Mouse (Mus musculus) layer of hippocampus, adult 2 months (tissue): ENCODE data around the gene Wapl. TPM values are rescaled to one million over a fixed set of nuclear protein-coding genes. Genes with fewer than 3 reads are reported as not detected.

Experiments
- DNase-seq, 2 experiments: peaks; one replicate each; pipeline ENCODE4 v3.0.0; 2022; ENCODE audit warnings: low spot score in 2 of 2
- H3K27ac ChIP-seq: fragments of 200-600 bp; 2 replicates; pipeline ENCODE4 v1.8.1; 2022
- H3K4me3 ChIP-seq: fragments of 200-600 bp; 2 replicates; pipeline ENCODE4 v1.8.1; 2022; ENCODE audit warnings: mild to moderate bottlenecking
- CTCF ChIP-seq: fragments of 200-600 bp; conservative IDR thresholded peaks from 2 replicates; pipeline ENCODE4 v1.8.1; 2022; ENCODE audit warnings: antibody characterized with exemption, mild to moderate bottlenecking, moderate library complexity
- total RNA-seq, 2 experiments: library from RNA; stranded (reverse); gene quantifications; 2 replicates each; pipeline ENCODE4 v1.2.3; 2021

Gene Wapl
- total RNA-seq, 2 experiments from 2014 or later = 56.3 to 58.7 TPM

DNA sequence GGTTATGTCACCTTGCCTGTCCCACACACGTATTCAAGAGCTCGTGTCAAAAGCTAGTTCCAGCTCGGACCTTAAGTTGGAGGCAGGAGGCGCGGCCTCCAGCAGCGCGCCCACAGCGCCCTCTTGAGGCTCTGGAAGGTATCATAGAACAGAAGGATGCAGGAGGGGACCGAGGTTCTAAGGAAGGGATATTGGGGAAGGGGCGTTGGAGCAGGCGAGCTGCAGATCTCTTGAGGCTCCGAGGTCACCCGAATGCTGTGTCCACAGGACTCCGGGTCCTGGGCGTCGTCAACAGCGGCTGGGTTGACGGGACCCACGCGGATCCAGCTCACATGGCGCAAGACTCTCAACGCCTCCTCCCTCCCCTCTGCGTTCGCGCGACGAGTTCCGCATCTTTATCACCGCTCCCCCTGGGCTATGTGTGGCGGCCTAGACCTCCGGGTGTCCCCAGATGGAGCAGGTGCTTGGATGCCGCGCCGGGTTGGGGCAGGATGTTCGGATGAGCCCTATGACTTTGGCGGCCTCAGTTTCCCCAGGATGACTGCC lies 95.4 kb downstream of the Wapl start:
- H3K27ac ChIP-seq = peak overlapping the region; percentile 52
- peak overlapping the region; percentile 66 for H3K4me3 ChIP-seq
- peak; percentile 58 to 78 for DNase-seq
- peak; percentile 92 for TF ChIP-seq CTCF

DNA sequence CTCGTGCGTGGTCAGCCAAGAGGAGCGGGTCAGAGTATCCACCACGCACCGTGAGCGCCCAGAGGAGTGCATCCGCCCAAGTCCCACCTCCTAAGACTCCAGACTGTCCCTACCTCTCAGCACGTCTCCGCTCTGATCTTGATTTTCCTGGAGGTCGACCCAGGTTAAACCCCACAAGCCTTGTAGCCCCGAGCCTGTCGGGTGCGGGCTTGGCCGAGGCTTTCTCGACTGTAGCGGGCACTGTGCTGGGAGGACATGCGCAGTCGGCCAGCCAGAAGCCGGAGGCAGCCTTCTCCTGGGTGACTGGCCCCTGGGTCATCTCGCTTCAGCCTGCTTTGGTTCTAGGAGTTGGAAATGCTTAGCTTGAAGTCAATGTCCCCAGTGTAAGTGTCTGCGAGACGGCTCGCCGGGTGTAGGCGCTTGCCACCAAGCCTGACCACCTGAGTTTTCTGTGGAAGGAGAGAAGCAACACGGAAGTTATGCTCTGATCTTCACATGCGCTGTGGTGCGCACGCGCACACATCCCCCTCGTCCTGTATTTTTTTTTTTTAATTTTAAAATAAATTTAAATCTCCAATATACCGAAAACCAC lies 95.9 kb downstream of the Wapl start:
- peak overlapping the region; percentile 52; the same call in 1 of the 2 replicates for H3K27ac ChIP-seq
- H3K4me3 ChIP-seq = peak overlapping the region; percentile 66
- peak in 1 of 2 experiments; percentile 50 for DNase-seq
- TF ChIP-seq CTCF = no peak

DNA sequence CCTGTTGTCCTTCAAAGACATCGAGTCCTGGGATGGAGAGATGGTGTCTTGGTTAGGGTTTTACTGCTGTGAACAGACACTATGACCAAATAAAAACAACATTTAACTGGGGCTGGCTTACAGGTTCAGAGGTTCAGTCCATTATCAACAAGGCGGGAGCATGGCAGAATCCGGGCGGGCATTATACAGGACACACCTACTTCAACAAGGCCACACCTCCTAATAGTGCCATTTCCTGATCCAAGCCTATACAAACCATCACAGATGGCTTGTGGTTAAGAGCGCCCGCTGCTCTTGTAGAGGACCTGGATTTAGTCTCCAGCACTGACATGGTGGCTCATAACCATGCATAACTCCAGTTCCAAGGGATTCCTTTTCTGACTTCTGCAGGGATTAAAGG lies 96.7 kb downstream of the Wapl start:
- no peak for DNase-seq
- Histone ChIP-seq H3K4me3 (no peak overlapping the region), H3K27ac (no peak overlapping the region)
- TF ChIP-seq CTCF = no peak

DNA sequence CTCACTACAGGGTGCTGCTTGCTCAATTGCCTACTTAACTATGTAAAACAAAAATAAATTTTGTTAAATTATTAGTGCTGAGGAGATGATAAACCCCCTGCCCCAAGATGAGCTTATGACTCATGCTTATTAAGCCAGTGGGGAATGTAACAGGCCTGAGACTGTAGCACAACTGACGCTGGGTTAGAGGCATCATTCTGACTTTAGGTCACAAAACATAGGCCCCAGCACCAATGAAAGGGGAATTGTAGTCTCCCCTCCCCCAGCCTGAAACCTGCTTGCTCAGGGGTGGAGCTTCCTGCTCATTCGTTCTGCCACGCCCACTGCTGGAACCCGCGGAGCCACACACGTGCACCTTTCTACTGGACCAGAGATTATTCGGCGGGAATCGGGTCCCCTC lies 97.9 kb downstream of the Wapl start:
- Histone ChIP-seq H3K27ac (no peak overlapping the region), H3K4me3 (no peak overlapping the region)
- no peak for DNase-seq
- TF ChIP-seq CTCF = no peak

DNA sequence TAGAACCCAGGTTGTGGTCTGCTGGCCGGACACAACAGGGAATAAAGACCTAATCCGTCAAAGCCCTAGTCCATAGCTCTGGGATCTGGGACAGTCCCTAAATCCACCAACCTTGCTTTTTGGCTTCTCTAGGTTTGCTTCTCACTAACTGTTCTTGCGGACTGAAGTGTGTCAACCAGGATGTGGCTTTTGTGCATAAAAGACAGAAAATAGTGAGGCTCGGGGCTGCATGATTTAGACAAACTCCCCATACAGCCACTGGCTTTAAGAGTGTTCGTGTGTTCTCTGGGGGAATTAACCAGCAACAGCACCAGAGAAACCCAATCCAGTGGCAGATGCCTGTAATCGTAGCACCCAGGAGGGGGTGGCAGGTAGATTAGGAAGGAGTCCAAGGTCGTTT lies 98.4 kb downstream of the Wapl start:
- DNase-seq = no peak
- Histone ChIP-seq H3K4me3 (no peak overlapping the region), H3K27ac (no peak overlapping the region)
- no peak for TF ChIP-seq CTCF

DNA sequence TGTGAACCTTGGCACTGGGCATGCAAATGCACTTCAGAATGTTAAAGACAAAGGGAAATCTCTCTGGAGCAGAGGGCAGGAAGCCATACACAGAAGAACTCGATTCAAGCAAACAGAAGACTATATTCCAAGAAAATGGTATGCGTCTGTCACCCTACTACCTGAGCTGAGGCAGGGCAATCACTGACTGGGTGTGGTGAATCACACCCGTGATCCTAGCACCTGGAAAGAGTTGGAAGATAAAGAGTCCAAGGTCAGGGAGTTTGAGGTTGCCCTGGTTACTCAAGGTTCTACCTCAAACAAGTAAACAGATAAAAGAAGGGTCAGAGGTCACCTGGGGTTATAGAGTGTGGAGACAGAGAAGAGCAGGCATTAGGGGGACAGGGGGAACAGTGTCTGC lies 100.0 kb downstream of the Wapl start:
- Histone ChIP-seq H3K4me3 (no peak overlapping the region), H3K27ac (no peak overlapping the region)
- no peak for TF ChIP-seq CTCF
- no peak for DNase-seq

DNA sequence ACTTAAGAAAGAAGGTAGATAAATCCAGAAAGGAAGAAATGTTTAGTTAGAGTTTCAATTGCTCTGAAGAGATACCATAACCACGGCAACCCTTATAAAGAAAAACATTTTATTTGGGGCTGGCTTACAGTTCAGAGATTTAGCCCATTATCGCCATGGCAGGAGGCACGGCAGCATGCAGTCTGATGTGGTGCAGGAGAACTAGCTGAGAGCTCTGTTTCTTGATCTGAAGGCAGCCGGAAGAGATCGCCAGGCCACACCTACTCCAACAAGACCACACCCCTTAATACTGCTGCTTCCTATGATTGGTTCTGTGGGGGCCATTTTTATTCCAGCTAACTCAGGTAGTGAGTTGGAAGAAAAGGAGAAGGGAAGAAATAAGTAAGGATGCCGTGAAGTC lies 100.5 kb downstream of the Wapl start:
- Histone ChIP-seq H3K4me3 (no peak overlapping the region), H3K27ac (no peak overlapping the region)
- TF ChIP-seq CTCF = no peak
- no peak for DNase-seq

DNA sequence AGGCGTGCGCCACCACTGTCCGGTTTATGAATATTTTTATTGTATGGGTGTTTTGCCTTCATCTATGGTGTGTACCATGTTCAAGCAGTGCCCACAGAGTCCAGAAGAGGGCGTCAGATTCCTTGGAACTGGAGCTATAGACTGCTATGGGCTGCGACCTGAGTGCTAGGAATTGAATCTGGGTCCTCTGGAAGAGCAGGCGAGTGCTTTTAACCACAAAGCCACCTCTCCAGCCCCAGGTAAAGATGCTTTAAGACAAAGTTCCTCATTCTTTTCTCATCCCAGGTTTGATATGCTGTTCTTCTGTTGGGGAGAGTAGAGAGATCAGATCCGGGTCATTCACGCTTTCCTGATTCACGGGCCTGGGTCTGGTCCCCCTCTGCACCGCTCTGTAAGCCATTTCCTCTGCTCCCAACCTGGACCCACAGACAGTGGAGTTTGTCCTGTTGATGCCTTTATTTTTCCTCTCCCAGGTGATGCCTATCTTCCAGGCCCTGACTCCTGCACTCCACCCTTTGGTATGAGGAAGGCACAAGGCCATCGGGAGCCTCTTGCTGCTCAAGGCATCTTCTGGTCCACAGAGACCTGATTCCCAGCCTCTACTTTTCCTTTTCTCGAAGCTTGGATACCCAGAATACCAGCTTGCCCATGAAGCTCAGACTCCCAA lies 103.1 kb downstream of the Wapl start:
- no peak overlapping the region for H3K4me3 ChIP-seq
- no peak for DNase-seq
- peak; percentile 12; the same call in 1 of the 2 replicates for TF ChIP-seq CTCF
- H3K27ac ChIP-seq = no peak overlapping the region

DNA sequence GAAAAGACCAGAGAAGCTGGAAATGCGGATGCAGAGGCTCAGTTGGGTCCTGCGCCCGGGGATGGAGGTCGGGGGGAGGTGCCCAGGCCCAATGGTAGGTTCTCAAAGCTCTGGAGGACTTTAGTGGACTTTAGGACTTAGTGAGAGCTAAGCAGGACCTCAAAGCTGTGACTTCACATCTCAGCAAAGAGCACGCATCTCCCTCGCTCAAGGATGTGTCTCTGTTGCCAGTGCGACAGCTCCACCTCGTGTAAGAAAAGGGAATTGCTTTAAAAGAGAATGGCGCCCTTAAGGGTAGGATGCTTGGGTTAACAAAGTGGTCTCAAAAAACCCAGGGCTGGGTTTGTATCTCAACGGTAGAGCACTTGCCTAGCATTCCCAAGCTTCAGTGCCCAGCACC lies 104.1 kb downstream of the Wapl start:
- DNase-seq = peak; percentile 26 to 66
- TF ChIP-seq CTCF = peak; percentile 88
- Histone ChIP-seq H3K27ac (no peak overlapping the region), H3K4me3 (no peak overlapping the region)

DNA sequence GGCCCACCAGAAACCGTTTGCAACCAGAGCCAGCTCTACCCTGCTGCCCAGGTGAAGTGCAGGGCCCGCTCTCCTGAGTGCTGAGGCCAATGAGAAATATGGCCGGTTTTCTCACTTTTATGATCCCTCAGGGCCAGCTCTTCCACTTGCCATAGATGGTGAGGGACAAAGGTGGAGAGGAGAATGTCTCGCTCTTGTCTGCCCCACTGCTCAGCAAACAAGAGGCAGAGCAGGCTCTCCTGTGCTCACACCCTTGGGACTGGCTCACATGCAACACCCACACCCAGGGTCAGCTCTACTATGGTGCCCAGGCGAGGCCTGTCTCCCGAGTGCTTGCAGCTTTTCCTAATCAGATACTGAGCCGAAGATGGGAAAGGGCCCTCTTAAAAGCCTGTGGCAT lies 105.0 kb downstream of the Wapl start:
- DNase-seq = no peak
- no peak for TF ChIP-seq CTCF
- Histone ChIP-seq H3K4me3 (no peak overlapping the region), H3K27ac (no peak overlapping the region)

DNA sequence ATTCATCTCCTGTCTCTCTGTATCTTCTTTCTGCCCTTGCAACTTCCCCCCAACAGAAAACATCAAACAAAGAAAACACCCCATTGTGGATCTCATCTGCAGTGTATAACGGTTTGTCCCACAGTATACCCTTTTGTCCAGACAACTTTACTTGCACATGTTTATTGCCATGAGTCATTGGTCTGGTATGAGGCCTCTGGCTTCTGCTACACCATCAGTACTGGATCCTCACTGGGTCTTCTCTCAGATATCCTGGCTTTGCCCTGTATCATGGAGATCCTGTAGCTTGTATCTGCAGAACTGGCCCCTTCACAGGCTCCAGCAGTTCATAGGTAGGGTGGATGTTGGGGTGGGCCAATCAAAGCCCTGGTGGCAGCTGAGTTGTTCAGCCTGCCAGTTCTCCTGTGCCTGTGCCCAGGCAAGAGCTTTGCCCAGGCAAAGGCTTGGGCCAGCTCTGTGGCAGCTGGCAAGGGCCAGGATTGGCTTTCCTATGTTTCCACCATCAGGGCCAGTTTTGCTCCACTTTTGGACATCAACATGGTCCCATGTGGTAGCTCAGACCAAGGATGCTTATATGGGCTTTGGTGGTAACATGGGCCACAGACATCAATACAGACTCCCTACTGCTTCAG lies 119.8 kb downstream of the Wapl start:
- no peak for TF ChIP-seq CTCF
- Histone ChIP-seq H3K4me3 (no peak overlapping the region), H3K27ac (no peak overlapping the region)
- DNase-seq = no peak

Other genes with a start within 250 kb of the Wapl start
- gene Bmpr1a, start 170.6 kb upstream of the Wapl start, total RNA-seq = 10 to 100 TPM; 36.5 to 42.2 TPM
- not detected for gene 9230112D13Rik, start 151.1 kb upstream of the Wapl start, total RNA-seq
- 1 to 10 TPM; 3.3 to 4.0 TPM for gene Ldb3, start 85.2 kb upstream of the Wapl start, total RNA-seq
- gene Opn4, start 73.8 kb upstream of the Wapl start, total RNA-seq = not detected
- gene Grid1, start 146.2 kb downstream of the Wapl start, total RNA-seq = 10 to 100 TPM; 55.1 to 57.2 TPM